Mouse (Mus musculus) adrenal gland, adult 2 months (tissue): ENCODE data around the gene Sycp2. TPM values are rescaled to one million over a fixed set of nuclear protein-coding genes. Genes with fewer than 3 reads are reported as not detected.

ENCODE experiments used
- DNase-seq: peaks from one replicate; pipeline ENCODE4 v3.0.0; 2021
- polyA plus RNA-seq: library from polyadenylated mRNA; depleted of rRNA; stranded (reverse); fragments of >200 nt; gene quantifications from 2 replicates; pipeline ENCODE4 v1.2.3, GENCODE M21; 2012; rRNA removed
- total RNA-seq, 2 experiments: library from RNA; stranded (reverse); gene quantifications; 2 replicates each; pipeline ENCODE4 v1.2.3; 2021

The Sycp2 gene
- total and polyA plus RNA-seq, 3 experiments: 0.06 to 0.21 TPM; not detected in 1

DNA sequence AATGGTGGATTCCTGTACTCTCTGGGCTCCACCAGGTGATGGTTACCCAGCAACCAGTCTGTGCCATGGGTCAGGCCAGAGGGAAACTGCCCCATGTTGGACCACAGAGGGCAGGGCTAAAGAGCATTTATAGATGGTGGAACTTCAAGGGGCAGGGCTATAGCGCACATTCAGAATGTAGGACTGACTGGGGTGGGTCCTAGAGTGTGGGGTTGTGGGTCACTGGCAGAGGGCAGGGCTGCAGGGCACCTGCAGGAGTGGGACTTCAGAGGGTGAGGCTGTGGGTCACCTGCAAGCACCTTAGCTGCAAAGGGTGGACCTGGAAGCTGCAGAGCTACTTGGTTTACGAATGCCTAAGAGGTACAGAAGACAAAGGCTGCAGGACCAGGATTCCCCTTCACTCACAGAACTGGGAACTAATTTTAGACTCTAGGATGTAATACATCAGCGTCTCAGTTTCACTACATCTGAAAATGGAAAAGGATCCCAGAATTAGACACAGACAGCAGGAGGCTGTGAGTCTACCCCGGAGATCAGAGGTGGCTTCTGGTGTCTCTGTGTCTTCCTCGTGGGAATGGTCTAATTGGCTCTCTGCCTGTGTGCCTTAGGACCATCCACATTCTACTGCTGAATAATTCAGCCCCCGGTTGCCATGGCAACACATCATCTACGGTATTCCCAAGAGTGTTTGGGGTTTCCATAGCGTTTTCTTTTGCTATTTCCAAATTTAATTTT, 103.9 kb downstream of the Sycp2 start:
- no peak for DNase-seq

Other genes with a start within 250 kb of the Sycp2 start
- 1 to 10 TPM; 2.8 to 7.8 TPM for gene Ppp1r3d, start 6.8 kb upstream of the Sycp2 start, total RNA-seq
- 7.0 and 8.8 TPM in 2 replicates for gene Ppp1r3d, start 6.8 kb upstream of the Sycp2 start, polyA plus RNA-seq
- gene Fam217b, start 6.8 kb upstream of the Sycp2 start, total RNA-seq: 1 to 10 TPM; 3.2 to 8.7 TPM
- 2.4 and 2.6 TPM in 2 replicates for gene Fam217b, start 6.8 kb upstream of the Sycp2 start, polyA plus RNA-seq
- not detected for gene Cdh26, start 22.8 kb upstream of the Sycp2 start, total RNA-seq
- gene Cdh26, start 22.8 kb upstream of the Sycp2 start, polyA plus RNA-seq: not detected in 2 replicates